Mouse (Mus musculus) megakaryocyte, adult 5-6 weeks (primary cell): ENCODE results near the gene Olfr846. TPM values are rescaled to one million over a fixed set of nuclear protein-coding genes. Genes with fewer than 3 reads are reported as not detected.

ENCODE experiments used
- ATAC-seq: 2 replicates; pipeline ENCODE4 v1.8.0; 2016; ENCODE audit warnings: mild to moderate bottlenecking, inconsistent platforms; ENCODE audit not compliant: poor library complexity, severe bottlenecking
- total RNA-seq, 2 experiments: library from RNA; stranded (forward) in 1 of 2; stranded (reverse) in 1 of 2; fragments of 153-499, 151-499 nt in 1 of 2; fragments of 221-1000, 200-1000 nt in 1 of 2; gene quantifications; 2 replicates each; pipeline versions ENCODE4 v1.2.3 to v1.2.4; 2015 to 2017

The Olfr846 gene
- not detected in 2 replicates for total RNA-seq (2015)
- not detected in 2 replicates for total RNA-seq (2017)

DNA sequence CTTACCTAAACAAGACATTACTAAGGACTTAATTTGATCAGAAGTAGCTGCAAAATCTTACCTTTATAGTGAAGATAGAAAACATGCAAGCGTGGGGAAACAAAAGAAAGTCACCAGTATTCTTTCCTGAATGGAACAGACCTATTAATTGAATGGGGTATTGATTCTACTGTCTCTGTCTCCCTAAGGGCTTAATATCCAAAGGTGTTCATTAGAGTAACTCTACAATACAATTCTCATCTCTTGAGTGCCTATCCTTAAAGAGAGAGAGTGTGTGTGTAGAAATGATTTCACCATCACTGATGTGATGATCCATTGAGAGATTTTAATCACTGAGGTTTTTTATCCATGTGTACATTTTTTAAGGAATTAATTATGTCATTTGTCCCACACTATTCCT lies at the start of gene Olfr846:
Olfr846 (minus strand) TSS at position 101 of the 400 bp plus-strand sequence.
- ATAC-seq, result no peak

DNA sequence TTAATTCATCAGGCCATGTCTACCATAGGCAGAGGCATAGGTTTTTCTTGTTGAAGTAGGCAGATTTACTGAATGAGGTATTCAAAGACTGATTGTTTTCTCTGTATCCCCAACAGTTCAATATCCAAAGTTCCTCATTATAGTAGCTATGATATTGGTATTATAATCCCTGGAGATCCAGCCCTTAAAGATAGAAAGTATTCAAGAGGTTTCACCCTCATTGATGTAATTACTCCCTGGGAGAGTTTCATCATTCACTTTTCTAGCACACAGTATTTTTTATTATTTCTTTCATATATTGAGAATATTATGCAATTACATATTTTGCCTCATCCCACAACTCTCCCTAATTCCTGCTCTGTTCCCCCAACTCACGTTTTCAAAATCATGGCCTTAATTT lies 14.8 kb upstream of the Olfr846 start, which contains the start of gene Olfr847:
Olfr847 (minus strand) TSS at position 101 of the 400 bp plus-strand sequence.
- ATAC-seq, result no peak

DNA sequence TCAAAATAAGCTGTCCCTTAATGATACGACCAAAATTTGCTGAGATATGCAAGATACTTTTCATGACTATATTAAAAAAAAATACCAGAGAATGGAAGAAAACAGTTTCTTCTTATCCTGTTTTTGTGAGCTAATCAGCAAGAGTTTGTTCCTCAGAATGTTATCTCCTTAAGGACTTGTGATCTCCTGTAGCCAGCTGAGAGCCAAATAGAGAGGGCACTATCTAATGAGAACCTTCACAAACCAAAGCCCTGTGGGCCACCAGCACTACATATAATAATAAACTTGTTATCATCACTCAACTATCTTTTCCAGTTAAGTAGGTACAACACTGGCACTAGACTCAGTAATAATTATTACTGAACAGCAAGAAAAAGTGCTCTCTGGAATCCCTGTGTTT lies 27.6 kb downstream of the Olfr846 start, which contains the start of gene Olfr845:
Olfr845 (plus strand) TSS at position 301 of the 400 bp plus-strand sequence.
- ATAC-seq, result no peak

DNA sequence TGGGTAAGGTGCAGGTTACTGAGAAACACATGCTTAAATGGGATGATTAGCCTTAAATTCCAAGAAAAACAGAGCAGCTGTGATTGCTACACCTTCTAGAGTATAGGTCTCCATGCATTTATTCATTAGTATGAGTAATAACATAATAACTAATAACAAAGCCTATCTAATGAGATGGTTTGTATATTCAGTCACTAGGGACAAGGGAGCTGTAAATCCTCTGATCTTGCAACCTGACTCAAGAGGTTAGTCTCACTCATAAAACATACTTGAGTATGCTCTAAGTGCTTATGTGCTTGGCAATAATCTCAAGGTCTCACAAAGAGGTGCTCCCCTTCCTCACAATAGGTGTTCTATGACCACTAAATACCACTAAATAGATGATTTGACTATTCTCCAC lies 47.8 kb downstream of the Olfr846 start, which contains the start of gene Olfr844:
Olfr844 (plus strand) TSS at position 301 of the 400 bp plus-strand sequence.
- ATAC-seq, result no peak

Other genes with a start within 250 kb of the Olfr846 start
- not detected in 2 replicates for gene Olfr836, start 243.6 kb downstream of the Olfr846 start, total RNA-seq (2015)
- not detected in 2 replicates for gene Olfr836, start 243.6 kb downstream of the Olfr846 start, total RNA-seq (2017)
- not detected in 2 replicates for gene Olfr837, start 227.7 kb downstream of the Olfr846 start, total RNA-seq (2015)
- gene Olfr837, start 227.7 kb downstream of the Olfr846 start, total RNA-seq (2017), result not detected in 2 replicates
- not detected in 2 replicates for gene Olfr839-ps1, start 186.7 kb downstream of the Olfr846 start, total RNA-seq (2015)
- gene Olfr839-ps1, start 186.7 kb downstream of the Olfr846 start, total RNA-seq (2017), result not detected in 2 replicates
- not detected in 2 replicates for gene Olfr843, start 112.0 kb downstream of the Olfr846 start, total RNA-seq (2015)
- not detected in 2 replicates for gene Olfr843, start 112.0 kb downstream of the Olfr846 start, total RNA-seq (2017)
- gene Olfr844, start 47.7 kb downstream of the Olfr846 start, total RNA-seq (2015), result not detected in 2 replicates
- not detected in 2 replicates for gene Olfr844, start 47.7 kb downstream of the Olfr846 start, total RNA-seq (2017)
- gene Olfr845, start 27.5 kb downstream of the Olfr846 start, total RNA-seq (2015), result not detected in 2 replicates
- gene Olfr845, start 27.5 kb downstream of the Olfr846 start, total RNA-seq (2017), result not detected in 2 replicates
- not detected in 2 replicates for gene Olfr847, start 14.7 kb upstream of the Olfr846 start, total RNA-seq (2015)
- gene Olfr847, start 14.7 kb upstream of the Olfr846 start, total RNA-seq (2017), result not detected in 2 replicates
- gene Olfr849, start 76.3 kb upstream of the Olfr846 start, total RNA-seq (2015), result not detected in 2 replicates
- gene Olfr849, start 76.3 kb upstream of the Olfr846 start, total RNA-seq (2017), result not detected in 2 replicates
- gene Olfr850, start 114.2 kb upstream of the Olfr846 start, total RNA-seq (2015), result not detected in 2 replicates
- gene Olfr850, start 114.2 kb upstream of the Olfr846 start, total RNA-seq (2017), result not detected in 2 replicates
- gene Olfr851, start 129.3 kb upstream of the Olfr846 start, total RNA-seq (2015), result not detected in 2 replicates
- not detected in 2 replicates for gene Olfr851, start 129.3 kb upstream of the Olfr846 start, total RNA-seq (2017)
- gene Olfr853, start 177.1 kb upstream of the Olfr846 start, total RNA-seq (2015), result not detected in 2 replicates
- not detected in 2 replicates for gene Olfr853, start 177.1 kb upstream of the Olfr846 start, total RNA-seq (2017)
- gene Olfr854, start 203.4 kb upstream of the Olfr846 start, total RNA-seq (2015), result not detected in 2 replicates
- gene Olfr854, start 203.4 kb upstream of the Olfr846 start, total RNA-seq (2017), result not detected in 2 replicates
- gene Olfr855, start 218.6 kb upstream of the Olfr846 start, total RNA-seq (2015), result not detected in 2 replicates
- 0.11 TPM in 1 of 2 replicates, not detected in the other for gene Olfr855, start 218.6 kb upstream of the Olfr846 start, total RNA-seq (2017)